Mouse (Mus musculus) urinary bladder, adult 2 months (tissue): ENCODE data around the gene Tbx5. TPM values are rescaled to one million over a fixed set of nuclear protein-coding genes. Genes with fewer than 3 reads are reported as not detected.
A peak's percentile ranks its signal among the peaks of the same experiment; 100 is the strongest.

ENCODE experiments used
- DNase-seq: peaks from one replicate; pipeline ENCODE4 v3.0.0; 2022; ENCODE audit warnings: low spot score
- polyA plus RNA-seq: library from polyadenylated mRNA; depleted of rRNA; stranded (reverse); fragments of >200 nt; gene quantifications from 2 replicates; pipeline ENCODE4 v1.2.3, GENCODE M21; 2012

The Tbx5 gene
- polyA plus RNA-seq, 1 experiment, result 9.9 TPM

DNA sequence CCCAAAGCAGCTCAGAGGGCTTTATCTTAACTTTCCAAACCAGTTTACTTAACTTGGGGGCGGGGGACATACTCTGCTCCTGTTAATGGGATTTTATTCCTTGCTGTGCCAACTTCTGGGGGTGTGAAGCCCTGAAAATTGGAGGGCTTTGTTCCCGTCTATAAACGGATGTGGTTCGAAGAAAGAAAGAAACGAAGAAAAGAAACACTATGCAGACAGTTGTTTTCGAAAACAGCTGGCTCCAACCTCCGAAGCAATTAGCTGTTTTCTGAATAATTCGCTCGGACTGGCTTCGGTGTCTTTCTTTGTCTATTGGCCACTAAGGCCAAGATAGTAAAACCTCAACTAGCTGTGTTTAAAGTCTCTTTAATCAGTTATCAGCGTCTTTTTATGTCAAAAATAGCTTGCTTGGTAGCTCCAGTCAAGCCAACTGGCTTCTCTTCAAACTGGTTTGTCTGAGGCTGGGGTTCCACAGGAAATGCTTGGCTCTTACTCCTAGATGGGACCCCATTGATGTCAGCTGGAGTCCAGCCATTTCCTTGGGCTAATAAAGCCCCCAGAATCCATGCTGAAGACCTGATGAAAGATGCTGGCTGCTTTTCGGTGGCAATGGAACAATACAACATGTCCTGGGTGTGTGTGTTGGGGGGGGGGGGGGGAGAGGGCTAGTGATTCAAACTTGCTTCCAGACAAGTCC, 21.3 kb upstream of the Tbx5 start:
- no peak for DNase-seq

- no peak for DNase-seq
Observed at GRCm38 (mm10) chr5:119815247-119815646, 17.2 kb upstream of the Tbx5 start.

DNA sequence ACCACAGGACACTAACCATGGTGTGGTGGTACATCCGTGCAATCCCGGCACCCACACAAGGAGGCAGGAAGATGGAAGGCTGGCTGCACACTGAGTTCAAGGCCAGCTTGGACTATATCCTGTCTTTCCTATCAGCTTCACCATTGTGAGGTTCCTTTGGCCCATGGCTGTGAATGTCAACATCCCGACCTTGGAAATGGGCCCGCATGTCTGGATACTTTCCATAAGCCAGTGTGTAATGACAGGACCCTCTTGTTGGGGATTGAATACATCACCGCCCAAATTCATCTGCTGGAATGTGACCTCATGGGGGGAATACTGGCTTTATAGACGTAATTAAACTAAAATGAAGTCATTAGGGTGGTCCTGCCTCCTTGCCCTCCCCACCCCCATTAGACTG, 12.0 kb upstream of the Tbx5 start:
- DNase-seq, result no peak

DNA sequence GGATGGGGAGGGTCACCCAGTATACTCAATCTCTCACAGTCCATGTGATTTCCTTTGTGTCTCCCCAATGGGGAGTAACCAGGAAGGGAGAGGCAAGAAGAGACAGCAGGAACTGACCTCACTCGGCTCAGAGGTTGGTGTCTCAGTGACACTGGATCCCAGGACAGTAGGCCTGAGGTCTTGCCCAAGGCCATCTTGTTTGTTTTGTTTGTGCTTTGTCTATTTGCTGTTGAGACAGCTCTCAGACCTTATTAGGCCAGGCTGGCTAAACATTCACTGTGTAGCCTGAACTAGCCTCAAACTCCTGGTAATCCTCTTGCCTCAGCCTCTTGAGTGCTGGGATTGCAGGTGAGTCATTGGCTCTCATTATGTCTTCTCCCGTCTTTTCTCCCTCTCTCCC, 11.0 kb upstream of the Tbx5 start:
- no peak for DNase-seq

DNA sequence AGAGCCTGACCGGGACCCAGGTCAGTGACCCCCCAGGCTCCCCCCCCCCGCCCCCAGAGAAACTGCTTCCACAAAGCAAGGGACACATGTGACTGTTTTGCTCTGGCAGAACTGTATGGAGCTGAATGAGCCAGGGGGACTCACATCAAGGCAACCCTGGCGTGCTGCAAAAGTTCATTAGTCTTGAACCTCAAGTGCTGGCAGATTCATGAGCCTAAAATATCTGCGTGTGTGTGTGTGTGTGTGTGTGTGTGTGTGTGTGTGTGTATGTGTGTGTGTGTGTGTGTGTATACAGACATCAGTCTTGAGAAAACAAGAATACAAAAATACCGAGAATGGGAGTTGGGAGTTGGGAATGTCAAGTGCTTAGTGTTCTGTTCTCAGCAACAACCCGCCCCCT, 5.1 kb upstream of the Tbx5 start:
- no peak for DNase-seq

DNA sequence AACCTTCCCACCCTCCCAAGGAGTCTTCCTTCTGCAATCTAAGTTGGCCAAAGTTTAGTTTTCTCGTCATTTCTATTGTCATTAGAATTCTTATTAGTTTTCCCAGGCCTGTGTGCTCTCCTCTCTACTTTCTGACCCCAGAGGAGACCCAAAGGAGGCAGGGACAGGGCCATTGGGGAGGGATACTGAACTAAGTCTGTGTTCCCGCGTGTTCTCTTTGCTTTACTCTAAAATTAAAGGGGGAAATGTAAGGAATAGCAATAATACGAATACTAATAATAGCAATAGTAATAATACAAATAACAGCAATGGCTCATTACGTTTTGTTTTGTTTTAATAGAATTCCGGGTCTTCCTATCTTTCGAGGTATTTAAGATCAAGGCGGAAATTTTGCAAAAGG, 1.9 kb upstream of the Tbx5 start:
- no peak for DNase-seq

DNA sequence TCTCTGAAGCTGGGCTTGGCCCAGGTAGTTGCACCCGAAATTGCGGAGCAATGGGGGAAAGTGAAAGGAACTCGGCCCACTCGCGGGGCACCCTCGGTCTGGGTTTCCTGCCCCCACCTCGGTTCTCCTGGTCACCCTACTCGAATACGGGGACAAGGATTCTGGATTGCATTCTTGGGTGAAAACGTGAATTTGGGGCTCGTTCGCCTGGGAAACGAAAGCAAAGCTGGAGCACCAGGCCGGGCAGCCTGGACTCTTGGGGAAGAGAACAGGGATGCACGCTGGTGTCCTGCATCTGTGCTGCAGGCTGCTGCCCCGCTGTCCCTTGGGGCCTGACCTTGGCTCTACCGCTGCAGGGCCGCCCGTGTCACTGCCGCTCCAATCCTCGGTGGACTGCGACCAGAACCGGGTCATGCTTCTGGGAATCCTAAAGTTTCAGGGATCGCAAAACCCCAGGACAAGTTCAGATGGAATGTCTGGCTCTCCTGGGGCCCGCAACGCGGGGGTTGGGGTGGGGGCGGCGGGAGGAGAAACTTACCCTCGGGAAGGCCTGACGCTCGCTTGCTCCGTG, 1.2 kb upstream of the Tbx5 start:
- DNase-seq, result peak; percentile 33

DNA sequence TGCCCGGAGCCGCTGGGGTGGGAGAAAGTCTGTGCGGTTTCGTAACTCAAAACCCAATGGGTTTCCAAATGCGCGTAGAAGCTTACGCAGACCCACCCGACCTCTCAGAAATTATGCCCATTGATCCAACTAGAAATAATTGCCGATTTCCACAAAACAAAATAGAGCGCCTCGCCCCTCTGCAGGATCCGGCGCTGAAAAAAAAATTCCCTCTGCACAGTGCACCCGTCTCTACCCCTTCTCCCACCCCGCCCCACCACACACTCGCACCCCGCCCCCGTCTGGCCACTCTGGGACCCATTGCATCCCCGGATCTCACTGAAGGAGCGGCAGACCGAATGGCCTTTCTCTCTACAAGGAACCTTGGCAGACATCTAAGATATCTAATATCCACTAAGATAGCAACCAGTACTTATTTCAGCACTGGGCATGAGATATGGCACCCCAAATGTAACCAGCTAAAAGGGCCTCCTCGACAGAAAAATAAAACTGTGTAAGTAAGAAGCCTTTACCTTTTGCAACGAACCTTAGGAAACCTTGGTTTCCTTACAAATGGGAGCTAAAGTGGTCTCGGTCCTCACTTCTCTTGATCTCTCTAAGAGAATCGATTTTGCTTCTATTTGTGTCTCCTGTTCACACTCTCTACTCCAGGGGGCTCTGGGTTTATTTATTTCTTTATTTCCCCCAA, 533 bp upstream of the Tbx5 start:
- DNase-seq, result no peak

GRCm38 (mm10) chr5:119833223-119834030, 959 bp downstream of the Tbx5 start:
- no peak for DNase-seq

DNA sequence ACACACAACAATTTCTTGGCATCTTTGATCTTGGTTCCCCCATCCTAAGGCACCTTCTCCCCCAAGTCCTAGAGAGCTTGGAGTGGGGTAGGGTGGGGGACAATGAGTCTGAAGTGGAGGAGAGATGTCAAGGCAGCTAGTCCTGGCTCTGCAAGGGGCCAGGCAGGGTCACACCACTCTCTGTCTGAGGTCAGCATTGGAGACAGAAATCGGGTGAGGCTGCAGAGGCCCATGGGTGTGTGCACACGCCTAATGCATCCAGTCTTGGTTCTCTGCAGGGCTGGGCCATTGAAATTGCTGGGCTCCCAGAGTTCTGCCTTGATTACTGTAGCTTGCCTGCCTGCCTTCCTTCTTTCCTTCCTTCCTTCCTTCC, 1.5 kb downstream of the Tbx5 start:
- no peak for DNase-seq

- DNase-seq, result peak; percentile 31
Observed at GRCm38 (mm10) chr5:119835053-119835867, 2.8 kb downstream of the Tbx5 start.

GRCm38 (mm10) chr5:119835868-119836209, 3.4 kb downstream of the Tbx5 start:
- no peak for DNase-seq

- no peak for DNase-seq
Observed at GRCm38 (mm10) chr5:119836618-119837305, 4.3 kb downstream of the Tbx5 start.

DNA sequence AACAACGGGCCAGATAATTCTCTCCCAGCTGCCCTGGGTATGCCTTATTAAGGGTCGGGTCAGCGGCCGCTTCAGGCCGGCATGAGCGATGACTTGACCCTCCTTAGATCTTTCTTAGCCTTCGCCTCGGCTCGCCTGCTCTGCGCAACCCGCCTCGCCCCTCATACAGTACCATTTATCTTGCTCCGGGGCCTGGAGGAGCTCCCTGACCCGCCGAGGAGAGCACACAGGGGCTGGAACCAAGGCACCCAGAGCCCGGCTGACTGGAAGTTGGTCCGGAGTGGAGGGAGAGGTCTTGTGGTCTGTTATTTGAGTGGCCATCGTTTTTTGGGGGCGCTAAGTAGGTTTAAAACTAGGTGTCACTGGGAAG, 4.8 kb downstream of the Tbx5 start:
- no peak for DNase-seq

- no peak for DNase-seq
Observed at GRCm38 (mm10) chr5:119837861-119838260, 5.4 kb downstream of the Tbx5 start.

DNA sequence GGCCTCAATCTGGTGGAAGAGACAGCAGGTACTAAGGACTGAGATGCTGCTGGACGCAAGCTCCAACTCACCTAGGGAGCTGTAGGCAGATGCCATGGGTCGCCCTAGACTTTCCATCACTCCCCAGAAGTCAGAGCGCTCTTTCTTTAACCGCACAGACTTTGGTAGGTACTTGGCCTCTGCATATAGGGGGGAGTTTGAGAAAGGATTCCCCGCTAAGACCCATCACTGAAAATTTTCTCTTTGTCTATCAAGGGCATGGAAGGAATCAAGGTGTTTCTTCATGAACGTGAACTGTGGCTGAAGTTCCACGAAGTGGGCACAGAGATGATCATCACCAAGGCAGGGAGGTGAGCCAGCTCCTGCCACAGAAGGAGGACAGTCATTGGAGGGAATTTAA, 6.0 kb downstream of the Tbx5 start:
- DNase-seq, result no peak

GRCm38 (mm10) chr5:119839156-119839555, 6.7 kb downstream of the Tbx5 start:
- no peak for DNase-seq

- DNase-seq, result peak; percentile 29
Observed at GRCm38 (mm10) chr5:119839616-119840368, 7.3 kb downstream of the Tbx5 start.

GRCm38 (mm10) chr5:119840404-119840803, 7.9 kb downstream of the Tbx5 start:
- no peak for DNase-seq

DNA sequence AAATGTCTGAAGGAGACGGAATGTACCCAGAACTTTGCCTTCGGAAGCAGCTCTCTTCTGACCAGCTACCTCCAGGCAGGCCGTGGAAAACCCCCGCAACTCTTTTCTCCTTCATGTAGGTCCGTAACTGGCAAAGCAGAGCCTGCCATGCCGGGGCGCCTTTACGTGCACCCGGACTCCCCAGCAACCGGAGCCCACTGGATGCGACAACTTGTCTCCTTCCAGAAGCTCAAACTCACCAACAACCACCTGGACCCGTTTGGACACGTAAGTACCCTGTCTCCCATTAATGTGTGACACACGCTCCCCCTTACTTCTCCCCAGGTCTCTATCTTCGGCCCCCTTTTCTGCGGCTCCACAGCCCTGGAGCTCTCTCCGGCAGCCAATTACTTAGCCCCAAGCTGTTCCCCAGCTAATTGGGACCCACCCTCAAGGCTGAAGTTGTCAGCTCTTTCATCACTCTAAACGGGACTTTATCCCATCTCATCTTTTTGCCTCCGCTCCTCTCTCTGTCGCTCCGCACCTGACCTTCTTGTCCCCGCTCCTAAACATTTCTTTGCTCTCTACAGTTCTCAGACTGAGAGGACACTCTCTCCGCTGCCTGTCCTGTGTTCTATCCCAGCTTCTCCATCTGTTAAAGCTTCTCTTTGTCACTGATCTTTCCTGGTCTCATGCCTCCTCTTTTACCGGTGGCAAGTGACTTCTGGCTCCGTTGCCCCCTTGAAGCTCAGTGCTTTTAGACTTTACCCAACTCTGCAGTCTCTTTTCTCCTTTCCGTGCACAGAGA, 9.4 kb downstream of the Tbx5 start:
- no peak for DNase-seq
